Mouse (Mus musculus): ENCODE data around the gene Usp9y.

Gene Usp9y

DNA sequence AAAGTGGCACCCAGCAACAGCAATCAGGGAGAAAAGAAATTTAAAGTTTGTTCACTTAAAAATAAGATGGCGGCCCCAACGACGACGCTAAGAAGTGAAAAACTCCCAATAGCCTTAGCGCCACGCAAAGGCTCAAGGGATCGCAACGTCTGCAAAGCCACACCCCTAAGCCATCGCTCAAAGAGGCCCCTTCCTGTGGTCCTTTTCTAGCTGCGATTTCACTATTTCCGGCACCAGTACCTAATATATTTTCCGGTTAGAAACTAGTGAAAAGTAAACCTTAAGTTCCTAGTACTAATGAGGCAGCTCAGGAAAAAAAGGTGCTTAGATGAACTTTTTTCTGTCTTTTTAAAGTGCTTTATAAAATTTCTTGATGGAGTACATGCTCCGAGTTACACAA is at the start of gene Usp9y:
Usp9y (minus strand) TSS at position 101 of the 400 bp plus-strand sequence.
- DNase-seq, result no peak

DNA sequence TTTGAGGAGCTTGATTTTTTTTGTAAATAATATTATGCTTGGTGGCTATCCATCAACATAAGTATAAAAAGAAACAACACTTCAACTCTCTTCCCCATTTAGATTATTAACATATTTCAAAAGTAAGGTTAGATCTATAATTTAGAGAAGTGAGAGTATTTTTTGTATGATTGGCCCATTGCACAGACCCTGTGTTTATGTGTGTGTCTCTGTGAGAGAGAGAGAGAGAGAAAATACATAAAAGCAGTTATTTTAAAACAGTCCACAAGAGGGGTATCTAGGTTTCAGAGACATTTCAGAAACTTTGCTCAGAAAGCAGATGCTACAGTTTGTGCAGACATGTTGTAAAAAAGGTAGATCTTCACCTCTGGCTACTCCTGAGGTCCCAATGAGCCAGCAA is 165.9 kb downstream of the Usp9y start:
- no peak for DNase-seq

DNA sequence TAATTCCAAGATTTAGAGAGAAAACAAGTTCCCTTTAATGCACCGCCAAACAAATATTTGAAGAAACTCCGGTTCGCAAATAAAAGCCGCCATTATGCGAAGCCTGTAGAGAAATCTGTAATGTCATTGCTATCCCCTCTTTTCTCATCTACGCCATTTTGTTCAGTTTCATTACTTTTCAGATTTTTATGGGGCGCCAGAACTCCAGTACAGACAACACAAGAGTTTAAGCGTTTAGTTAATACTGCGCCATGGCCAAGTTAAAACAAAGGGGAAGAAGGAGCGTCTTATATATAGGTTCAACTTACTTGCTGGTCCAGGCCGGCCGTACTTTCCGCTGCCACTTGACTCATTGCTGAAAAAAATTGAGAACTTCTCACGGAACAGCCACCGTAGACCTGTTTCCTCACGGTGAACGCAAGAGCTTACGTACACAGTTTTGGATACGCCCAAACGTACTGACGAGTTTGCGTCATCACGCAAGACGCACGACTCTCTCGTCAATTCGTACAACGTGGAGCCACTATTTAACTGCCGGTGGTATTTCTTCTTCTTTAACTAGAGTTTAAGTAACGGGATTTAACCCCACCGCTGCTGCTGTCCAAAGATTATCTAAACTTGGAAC is 173.3 kb downstream of the Usp9y start, which contains the start of gene Ddx3y:
Ddx3y (minus strand) TSS at position 459 of the 625 bp plus-strand sequence.
- DNase-seq, result peak; percentile 74

DNA sequence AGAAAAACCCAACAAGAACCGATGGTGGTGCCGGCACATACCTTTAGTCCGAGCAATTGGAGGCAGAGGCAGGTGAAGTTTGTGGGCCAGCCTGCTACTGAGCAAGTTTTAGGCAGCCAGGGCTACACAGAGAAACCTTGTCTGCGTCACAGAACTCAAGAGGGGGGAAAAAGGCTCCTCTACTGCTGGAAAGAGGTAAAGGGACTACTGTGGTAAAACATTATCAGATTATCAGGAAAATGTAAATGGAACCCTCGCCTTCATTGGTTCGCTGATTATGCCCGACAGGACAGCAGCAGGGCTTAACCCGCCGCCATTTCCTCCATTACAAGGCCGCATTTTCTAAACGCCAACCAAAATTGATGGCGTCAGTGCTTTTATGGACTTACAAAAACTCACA is 173.8 kb downstream of the Usp9y start:
- peak; percentile 25 for DNase-seq

Measured in thymus, postnatal 4 days (tissue).